Mouse (Mus musculus): Measurements from ENCODE around the gene Smoc2. TPM values are rescaled to one million over a fixed set of nuclear protein-coding genes. Genes with fewer than 3 reads are reported as not detected.

Smoc2 gene
- 23.3 TPM for polyA plus RNA-seq (2015; fragmentation: Illumina TruSeq; extraction: RNeasy Lipid Tissue Mini Kit (QIAGEN cat#74804); ENCODE audit: insufficient read depth, low read depth, low replicate concordance)

DNA sequence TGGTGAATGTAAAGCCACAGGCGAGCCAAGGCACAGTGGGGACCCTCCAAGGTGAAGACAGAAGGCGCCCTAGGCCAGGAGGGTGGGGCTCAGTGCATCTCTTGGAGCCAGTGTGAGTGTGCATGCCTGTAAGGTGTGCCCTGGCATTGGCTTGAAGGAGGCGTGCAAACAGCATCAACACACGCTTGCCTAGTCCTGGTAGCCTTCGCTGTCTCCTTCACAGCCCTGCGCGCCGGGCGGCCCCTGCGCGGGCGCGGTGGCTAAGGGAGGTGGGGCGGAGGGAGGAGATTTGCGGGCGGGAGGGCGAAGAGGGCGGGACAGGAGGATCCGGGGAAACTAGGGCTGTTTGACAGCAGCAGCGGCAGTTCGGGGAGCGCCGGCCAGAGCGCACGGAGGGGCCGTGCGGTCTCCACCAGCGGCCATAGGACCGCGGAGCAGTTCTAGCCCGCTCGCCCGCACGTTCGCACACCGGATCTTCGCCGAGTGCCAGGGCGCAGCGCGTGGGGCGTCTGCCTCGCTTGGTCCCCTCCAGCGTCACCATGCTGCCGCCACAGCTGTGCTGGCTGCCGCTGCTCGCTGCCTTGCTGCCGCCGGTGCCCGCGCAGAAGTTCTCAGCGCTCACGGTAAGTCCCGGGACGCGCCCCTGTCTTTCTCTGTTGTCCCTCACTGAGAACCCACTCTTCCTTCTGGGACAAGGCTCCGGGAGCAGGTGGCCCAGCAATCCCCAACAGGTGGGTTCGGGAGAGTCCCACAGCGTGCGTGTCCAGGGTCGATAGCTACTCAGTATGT is at the start of gene Smoc2:
Gene Smoc2, plus strand, starts transcription at position 330 of the 789 bp plus-strand sequence.

Other genes with a start within 250 kb of the Smoc2 start
- not detected for gene Gm7358, start 220.0 kb upstream of the Smoc2 start, polyA plus RNA-seq (2015; fragmentation: Illumina TruSeq; extraction: RNeasy Lipid Tissue Mini Kit (QIAGEN cat#74804); ENCODE audit: insufficient read depth, low read depth, low replicate concordance)
- 2.3 TPM for gene Dact2, start 75.2 kb upstream of the Smoc2 start, polyA plus RNA-seq (2015; fragmentation: Illumina TruSeq; extraction: RNeasy Lipid Tissue Mini Kit (QIAGEN cat#74804); ENCODE audit: insufficient read depth, low read depth, low replicate concordance)